Mouse (Mus musculus) forebrain, embryonic 16.5 days (tissue): ENCODE data around the gene Serpina6. TPM values are rescaled to one million over a fixed set of nuclear protein-coding genes. Genes with fewer than 3 reads are reported as not detected.

ENCODE experiments used
- polyA plus RNA-seq: library from polyadenylated mRNA; unstranded; fragments of >200 nt; fragmentation: Nextera tagmentation; extraction: Ambion mirVana; gene quantifications from 2 replicates; pipeline ENCODE4 v1.2.1, GENCODE M21; 2015

The Serpina6 gene
- polyA plus RNA-seq, 1 experiment from 2014 or later: not detected

Other genes starting within 250 kb of the Serpina6 start
- 1.1 and 1.4 TPM in 2 replicates for gene 9330161L09Rik, start 249.4 kb downstream of the Serpina6 start, polyA plus RNA-seq
- 128 and 136 TPM in 2 replicates for gene Ddx24, start 231.4 kb downstream of the Serpina6 start, polyA plus RNA-seq
- 8.4 and 11.4 TPM in 2 replicates for gene Ifi27, start 223.0 kb downstream of the Serpina6 start, polyA plus RNA-seq
- 1.2 and 1.9 TPM in 2 replicates for gene Ifi27l2a, start 213.5 kb downstream of the Serpina6 start, polyA plus RNA-seq
- gene Ifi27l2b, start 200.0 kb downstream of the Serpina6 start, polyA plus RNA-seq: not detected in 2 replicates
- gene Ppp4r4, start 124.9 kb downstream of the Serpina6 start, polyA plus RNA-seq: 1.7 and 2.4 TPM in 2 replicates
- gene Serpina10, start 25.8 kb downstream of the Serpina6 start, polyA plus RNA-seq: 0.14 TPM in 1 of 2 replicates, not detected in the other
- not detected in 2 replicates for gene Serpina16, start 18.9 kb upstream of the Serpina6 start, polyA plus RNA-seq
- gene Serpina1f, start 38.3 kb upstream of the Serpina6 start, polyA plus RNA-seq: not detected in 2 replicates
- not detected in 2 replicates for gene Serpina1d, start 116.4 kb upstream of the Serpina6 start, polyA plus RNA-seq
- gene Serpina1b, start 173.2 kb upstream of the Serpina6 start, polyA plus RNA-seq: 0.25 TPM in 1 of 2 replicates, not detected in the other
- gene Serpina1a, start 206.3 kb upstream of the Serpina6 start, polyA plus RNA-seq: not detected in 2 replicates
- not detected in 2 replicates for gene Serpina1c, start 247.7 kb upstream of the Serpina6 start, polyA plus RNA-seq